Mouse (Mus musculus): Measurements from ENCODE around the gene Plekhg5. TPM values are rescaled to one million over a fixed set of nuclear protein-coding genes. Genes with fewer than 3 reads are reported as not detected.

Gene Plekhg5
- polyA plus RNA-seq, 1 experiment, result 22.0 TPM

GRCm38 (mm10) chr4:152039831-152040310 lies 32.4 kb upstream of the Plekhg5 start:
- Histone ChIP-seq H3K27ac (ENCODE audit: control insufficient read depth, insufficient read depth, low read length) (no peak overlapping the region), H3K27me3 (ENCODE audit: control insufficient read depth, insufficient read depth, low read length) (no peaks in the 10 kb centered on the region), H3K4me3 (ENCODE audit: control insufficient read depth, insufficient read depth, low read length) (peak overlapping the region; percentile 59), H3K4me1 (replicated peaks; ENCODE audit: control insufficient read depth, insufficient read depth, low read length) (peaks cover 18% of the 10 kb centered on the region), H3K36me3 (ENCODE audit: control insufficient read depth, insufficient read depth, low read length) (0 out of 2 replicates have a peak, but pooled peaks cover 7% of the 10 kb centered on the region)
- TF ChIP-seq POLR2A (IDR thresholded peaks at IDR 0.05; ENCODE audit: control insufficient read depth, extremely low read depth, insufficient read depth, low read length, poor library complexity) (no peak), CTCF (IDR thresholded peaks at IDR 0.05; ENCODE audit: borderline replicate concordance, control insufficient read depth, extremely low read depth, insufficient read depth, low read length, poor library complexity) (no peak)
- WGBS, result 5% methylated on average over 25 of the region's 25 CpGs
- DNase-seq, result no peak

GRCm38 (mm10) chr4:152041924-152042641 lies 30.2 kb upstream of the Plekhg5 start:
- TF ChIP-seq POLR2A (IDR thresholded peaks at IDR 0.05; ENCODE audit: control insufficient read depth, extremely low read depth, insufficient read depth, low read length, poor library complexity), result no peak
- TF ChIP-seq CTCF (IDR thresholded peaks at IDR 0.05; ENCODE audit: borderline replicate concordance, control insufficient read depth, extremely low read depth, insufficient read depth, low read length, poor library complexity), result no peak
- peaks cover 18% of the 10 kb centered on the region for H3K4me1 ChIP-seq (replicated peaks; ENCODE audit: control insufficient read depth, insufficient read depth, low read length)
- no peaks in the 10 kb centered on the region for H3K27me3 ChIP-seq (ENCODE audit: control insufficient read depth, insufficient read depth, low read length)
- no peak overlapping the region for H3K27ac ChIP-seq (ENCODE audit: control insufficient read depth, insufficient read depth, low read length)
- peaks cover 23% of the 10 kb centered on the region for H3K36me3 ChIP-seq (ENCODE audit: control insufficient read depth, insufficient read depth, low read length)
- no peak for DNase-seq
- 95% methylated on average over 22 of the region's 22 CpGs for WGBS
- no peak overlapping the region for H3K4me3 ChIP-seq (ENCODE audit: control insufficient read depth, insufficient read depth, low read length)

DNA sequence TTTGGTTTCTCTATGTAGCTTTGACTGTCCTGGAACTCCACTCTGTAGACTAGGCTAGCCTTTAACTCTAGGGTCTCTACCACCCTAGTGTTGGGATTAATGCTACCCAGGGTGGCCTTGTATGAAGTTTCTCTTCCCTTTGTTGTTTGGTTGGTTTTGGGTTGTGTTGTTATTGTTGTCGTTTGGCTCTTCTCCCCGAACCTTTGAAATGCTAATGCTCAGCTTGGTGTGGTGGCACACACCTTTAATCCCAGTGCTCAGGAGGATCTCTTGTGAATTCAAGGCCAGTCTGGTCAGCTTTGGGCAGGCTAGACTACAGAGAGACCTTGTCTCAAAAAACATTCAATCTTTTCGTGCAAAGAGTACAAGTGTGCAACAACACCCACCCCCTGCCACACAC lies 29.1 kb upstream of the Plekhg5 start:
- WGBS, result 94% methylated on average over 3 of the region's 3 CpGs

DNA sequence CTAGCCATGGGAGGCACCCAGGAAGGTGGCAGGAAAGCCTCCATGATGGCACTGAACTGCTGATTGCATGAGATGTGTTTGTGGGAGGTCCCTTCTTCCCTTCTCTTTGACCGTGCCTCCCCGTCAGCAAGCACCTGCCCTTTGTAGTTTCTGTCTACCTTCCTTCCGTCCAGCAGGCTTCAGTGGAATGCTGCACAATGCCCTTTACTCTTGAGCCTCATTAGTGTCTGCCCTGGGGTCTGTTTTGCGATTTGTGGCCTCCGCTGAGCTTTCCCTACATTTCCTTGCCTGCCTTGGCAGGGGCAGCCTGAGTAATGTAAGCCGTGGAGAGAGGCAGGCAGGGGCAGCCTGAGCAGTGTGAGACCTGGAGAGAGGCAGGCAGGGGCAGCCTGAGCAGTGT lies 27.7 kb upstream of the Plekhg5 start:
- Histone ChIP-seq H3K27me3 (ENCODE audit: control insufficient read depth, insufficient read depth, low read length) (no peaks in the 10 kb centered on the region), H3K36me3 (ENCODE audit: control insufficient read depth, insufficient read depth, low read length) (peaks cover 37% of the 10 kb centered on the region), H3K4me1 (replicated peaks; ENCODE audit: control insufficient read depth, insufficient read depth, low read length) (peaks cover 13% of the 10 kb centered on the region), H3K27ac (ENCODE audit: control insufficient read depth, insufficient read depth, low read length) (no peak overlapping the region), H3K4me3 (ENCODE audit: control insufficient read depth, insufficient read depth, low read length) (no peak overlapping the region)
- TF ChIP-seq POLR2A (IDR thresholded peaks at IDR 0.05; ENCODE audit: control insufficient read depth, extremely low read depth, insufficient read depth, low read length, poor library complexity) (no peak), CTCF (IDR thresholded peaks at IDR 0.05; ENCODE audit: borderline replicate concordance, control insufficient read depth, extremely low read depth, insufficient read depth, low read length, poor library complexity) (no peak)
- DNase-seq, result no peak
- 88% methylated on average over 6 of the region's 6 CpGs for WGBS

More for the DNA sequence above, 29.1 kb upstream of the Plekhg5 start:
- TF ChIP-seq POLR2A (IDR thresholded peaks at IDR 0.05; ENCODE audit: control insufficient read depth, extremely low read depth, insufficient read depth, low read length, poor library complexity), result no peak
- no peak for TF ChIP-seq CTCF (IDR thresholded peaks at IDR 0.05; ENCODE audit: borderline replicate concordance, control insufficient read depth, extremely low read depth, insufficient read depth, low read length, poor library complexity)
- peaks cover 17% of the 10 kb centered on the region for H3K4me1 ChIP-seq (replicated peaks; ENCODE audit: control insufficient read depth, insufficient read depth, low read length)
- H3K36me3 ChIP-seq (ENCODE audit: control insufficient read depth, insufficient read depth, low read length), result peaks cover 30% of the 10 kb centered on the region
- H3K27ac ChIP-seq (ENCODE audit: control insufficient read depth, insufficient read depth, low read length), result no peak overlapping the region
- no peaks in the 10 kb centered on the region for H3K27me3 ChIP-seq (ENCODE audit: control insufficient read depth, insufficient read depth, low read length)
- no peak for DNase-seq
- H3K4me3 ChIP-seq (ENCODE audit: control insufficient read depth, insufficient read depth, low read length), result no peak overlapping the region

GRCm38 (mm10) chr4:152062390-152063110 lies 9.7 kb upstream of the Plekhg5 start:
- Histone ChIP-seq H3K27me3 (ENCODE audit: control insufficient read depth, insufficient read depth, low read length) (no peaks in the 10 kb centered on the region), H3K27ac (ENCODE audit: control insufficient read depth, insufficient read depth, low read length) (no peak overlapping the region), H3K36me3 (ENCODE audit: control insufficient read depth, insufficient read depth, low read length) (peaks cover 18% of the 10 kb centered on the region), H3K4me1 (replicated peaks; ENCODE audit: control insufficient read depth, insufficient read depth, low read length) (no peaks in the 10 kb centered on the region), H3K4me3 (ENCODE audit: control insufficient read depth, insufficient read depth, low read length) (no peak overlapping the region)
- DNase-seq, result no peak
- no peak for TF ChIP-seq CTCF (IDR thresholded peaks at IDR 0.05; ENCODE audit: borderline replicate concordance, control insufficient read depth, extremely low read depth, insufficient read depth, low read length, poor library complexity)
- TF ChIP-seq POLR2A (IDR thresholded peaks at IDR 0.05; ENCODE audit: control insufficient read depth, extremely low read depth, insufficient read depth, low read length, poor library complexity), result no peak
- WGBS, result 87% methylated on average over 9 of the region's 9 CpGs

DNA sequence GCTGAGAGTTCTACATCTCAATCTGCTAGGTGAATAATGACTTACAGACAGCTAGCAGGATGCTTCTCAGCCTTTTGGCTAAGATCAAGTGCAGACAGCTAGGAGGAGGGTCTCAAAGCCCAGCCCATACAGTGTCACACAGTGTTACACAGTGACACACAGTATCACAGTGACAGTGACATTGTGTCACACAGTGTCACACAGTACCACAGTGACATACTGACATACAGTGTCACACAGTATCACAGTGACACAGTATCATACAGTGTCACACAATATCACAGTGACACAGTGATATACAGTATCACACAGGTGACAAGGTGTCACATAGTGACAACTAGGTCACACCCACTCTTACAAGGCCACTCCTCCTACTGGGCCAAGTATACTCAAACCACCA lies 5.0 kb upstream of the Plekhg5 start:
- H3K27me3 ChIP-seq (ENCODE audit: control insufficient read depth, insufficient read depth, low read length), result no peaks in the 10 kb centered on the region; the same call in 1 of the 2 replicates
- H3K27ac ChIP-seq (ENCODE audit: control insufficient read depth, insufficient read depth, low read length), result no peak overlapping the region
- no peak overlapping the region for H3K4me3 ChIP-seq (ENCODE audit: control insufficient read depth, insufficient read depth, low read length)
- no peak for TF ChIP-seq CTCF (IDR thresholded peaks at IDR 0.05; ENCODE audit: borderline replicate concordance, control insufficient read depth, extremely low read depth, insufficient read depth, low read length, poor library complexity)
- no peak for TF ChIP-seq POLR2A (IDR thresholded peaks at IDR 0.05; ENCODE audit: control insufficient read depth, extremely low read depth, insufficient read depth, low read length, poor library complexity)
- no peak for DNase-seq
- no peaks in the 10 kb centered on the region for H3K4me1 ChIP-seq (replicated peaks; ENCODE audit: control insufficient read depth, insufficient read depth, low read length)
- H3K36me3 ChIP-seq (ENCODE audit: control insufficient read depth, insufficient read depth, low read length), result no peaks in the 10 kb centered on the region
